Mouse (Mus musculus): ENCODE measurements around the gene Gm20716.
"Not testable (repeated sequence)": the region's sequence is repeated elsewhere in the genome, so short reads cannot be mapped to it uniquely, and the experiment has no call there.

Gm20716 gene

DNA sequence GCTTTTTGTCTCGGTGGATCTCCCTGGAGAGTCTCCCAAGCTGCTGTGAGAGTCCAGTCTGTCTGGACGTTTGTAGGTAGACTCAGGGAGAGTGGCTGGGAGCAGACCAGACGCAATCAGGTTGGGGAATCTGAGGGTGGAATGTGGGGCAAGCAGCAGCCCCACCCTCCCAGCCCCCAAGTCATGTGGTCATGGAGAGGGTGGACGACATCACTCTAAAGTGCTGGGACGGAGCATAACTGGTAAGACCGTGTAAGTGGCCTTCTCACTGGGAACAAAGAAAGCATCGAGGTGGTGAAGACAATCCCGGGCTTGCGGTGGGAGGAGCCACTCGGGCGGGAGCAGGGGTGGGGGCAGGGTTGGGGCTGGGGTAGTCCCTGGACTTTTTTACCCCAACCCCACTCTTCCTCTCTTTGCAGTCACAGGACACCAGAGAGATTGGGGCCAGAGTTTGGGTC lies 68.6 kb downstream of the Gm20716 start:
- no peak for DNase-seq

GRCm38 (mm10) chr2:168160370-168160930 lies 69.7 kb downstream of the Gm20716 start:
- no peak for DNase-seq

- peak; percentile 96 for DNase-seq
Observed at GRCm38 (mm10) chr2:168158911-168159711, 71.1 kb downstream of the Gm20716 start.

DNA sequence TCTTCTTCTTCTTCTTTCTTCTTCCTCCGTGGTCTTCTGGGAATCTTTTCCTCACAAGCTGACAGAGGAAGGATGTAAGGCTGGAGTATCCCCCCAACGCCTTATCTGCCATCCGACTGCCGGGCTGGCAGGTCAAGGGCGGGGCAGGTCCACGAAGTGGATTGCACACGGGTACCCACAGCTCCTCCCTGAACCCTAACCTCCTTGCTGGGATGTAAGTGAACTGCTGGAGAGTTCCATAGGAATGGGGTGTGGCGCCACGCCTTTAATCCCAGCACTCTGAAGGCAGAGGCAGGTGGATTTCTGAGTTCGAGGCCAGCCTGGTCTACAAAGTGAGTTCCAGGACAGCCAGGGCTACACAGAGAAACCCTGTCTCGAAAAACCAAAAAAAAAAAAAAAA lies 72.2 kb downstream of the Gm20716 start:
- not testable (repeated sequence) for DNase-seq

DNA sequence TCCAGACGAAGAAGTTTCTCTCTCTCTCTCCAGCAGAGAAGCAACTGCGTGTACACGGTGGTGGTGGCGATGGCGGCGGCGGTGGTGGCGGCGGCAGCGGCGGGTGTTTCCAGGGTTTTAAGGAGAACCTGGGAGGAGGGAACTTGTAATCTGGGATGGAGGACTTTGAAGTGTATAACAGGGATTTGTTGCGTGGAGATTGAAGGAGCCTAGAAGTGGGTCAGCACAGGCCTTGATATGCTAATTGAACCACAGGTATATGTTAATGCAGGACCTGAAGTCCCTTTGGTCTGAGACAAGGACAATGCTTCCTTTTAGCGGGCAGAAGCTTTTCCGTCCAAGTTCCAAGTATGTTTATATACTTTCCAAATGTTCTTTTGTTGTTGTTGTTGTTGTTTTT lies 73.8 kb downstream of the Gm20716 start:
- no peak for DNase-seq

DNA sequence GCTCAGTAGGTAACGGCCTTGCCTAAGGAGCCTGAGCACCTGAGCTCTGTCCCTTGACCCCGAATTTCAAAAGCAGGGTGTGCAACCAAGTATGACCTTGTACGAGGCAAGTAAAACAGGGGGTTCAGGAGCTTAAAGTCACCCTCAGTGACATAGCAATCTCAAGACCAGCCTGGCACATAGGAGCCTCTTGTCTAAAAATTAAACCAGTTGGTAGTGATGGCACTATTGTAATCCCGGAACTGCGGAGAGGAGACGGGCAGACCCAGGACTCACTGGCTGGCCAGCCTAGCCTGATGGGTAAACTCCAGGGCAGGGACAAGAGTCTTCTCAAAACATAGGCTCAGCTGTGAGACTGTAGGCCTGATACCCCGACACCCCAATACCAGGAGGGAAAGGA lies 74.5 kb downstream of the Gm20716 start:
- peak; percentile 75 for DNase-seq

GRCm38 (mm10) chr2:168154090-168154881 lies 75.9 kb downstream of the Gm20716 start:
- peak; percentile 94 for DNase-seq

DNA sequence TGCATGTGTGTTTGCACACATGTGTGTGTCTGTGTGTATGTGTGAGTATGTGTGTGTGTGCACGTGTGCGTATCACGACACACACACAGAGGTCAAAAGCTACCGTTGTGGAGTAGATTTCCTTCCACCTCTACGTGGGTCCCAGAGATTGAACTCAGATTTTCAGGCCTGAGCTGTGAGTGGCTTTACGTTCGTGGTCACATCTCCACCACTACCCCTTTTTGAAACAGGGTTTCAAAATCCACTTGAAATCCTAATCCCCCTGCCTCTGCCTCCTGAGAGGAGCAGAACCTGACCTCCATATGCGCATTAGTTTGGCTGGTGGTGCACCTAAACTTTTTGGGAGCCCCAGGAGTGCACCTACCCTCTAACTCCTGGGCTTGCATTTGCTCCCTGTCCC lies 80.9 kb downstream of the Gm20716 start:
- no peak for DNase-seq

- peak; percentile 87 for DNase-seq
Observed at GRCm38 (mm10) chr2:168147722-168148432, 82.3 kb downstream of the Gm20716 start.

GRCm38 (mm10) chr2:168145437-168145836 lies 84.7 kb downstream of the Gm20716 start:
- no peak for DNase-seq

- no peak for DNase-seq
Observed at GRCm38 (mm10) chr2:168143794-168144193, 86.4 kb downstream of the Gm20716 start.

DNA sequence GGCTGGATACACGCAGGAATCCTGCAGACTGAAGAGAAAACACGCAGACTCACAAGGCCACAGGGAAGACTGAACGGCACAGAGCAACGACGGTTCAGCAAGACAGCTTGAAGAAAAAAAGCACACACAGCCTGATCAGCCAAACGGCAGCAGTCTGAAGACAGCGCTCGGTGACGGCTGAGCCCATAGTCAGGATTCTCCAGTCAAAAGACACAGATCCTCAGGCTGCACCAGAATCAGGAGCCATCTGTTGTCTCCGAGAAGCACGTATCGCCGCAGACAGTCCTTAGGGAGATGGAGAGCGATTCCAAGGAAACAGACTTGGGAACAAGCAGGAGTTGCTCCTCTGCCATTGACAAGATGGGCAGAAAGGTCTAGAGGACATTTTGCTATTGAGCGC lies 93.0 kb downstream of the Gm20716 start:
- no peak for DNase-seq
